Mouse (Mus musculus) erythroblast, embryonic 14.5 days (primary cell): ENCODE measurements around the gene Ddx55.

ENCODE experiments used
- GATA1 ChIP-seq: IDR thresholded peaks from 2 replicates; pipeline ENCODE4 v1.6.1; 2012; ENCODE audit warnings: low read length, inconsistent platforms, mixed read lengths
- TAL1 ChIP-seq: IDR thresholded peaks from 3 replicates; pipeline ENCODE4 v1.6.1; 2012; ENCODE audit warnings: low read length, inconsistent platforms, mixed read lengths

DNA sequence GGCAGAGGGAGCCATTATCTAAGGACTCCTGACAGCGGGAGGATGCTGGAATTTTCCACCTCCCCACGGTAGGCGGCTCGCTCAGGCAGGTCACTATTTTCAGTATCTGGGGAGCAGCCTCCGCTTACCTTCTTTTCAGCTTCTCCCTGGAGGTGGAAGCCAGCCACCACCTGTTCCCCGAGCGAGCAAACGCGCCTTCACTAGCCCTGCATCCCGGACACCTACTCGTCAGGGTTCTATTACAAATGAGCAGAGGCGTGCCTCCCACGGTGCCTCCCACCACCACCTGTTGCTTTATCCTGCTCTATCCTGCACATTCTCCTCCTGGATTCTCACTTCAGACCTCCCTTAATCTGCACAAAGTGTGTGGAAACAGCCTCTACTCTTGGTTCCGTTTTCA, 48.9 kb upstream of the Ddx55 start:
- TF ChIP-seq GATA1 (no peak), TAL1 (no peak)
